Mouse (Mus musculus) NIH3T3 (cell line): ENCODE results near the gene Mdh2.

ENCODE experiments used
- DNase-seq: peaks from one replicate; pipeline ENCODE4 v3.0.0-alpha.2; 2012; ENCODE audit warnings: low read depth

Gene Mdh2

DNA sequence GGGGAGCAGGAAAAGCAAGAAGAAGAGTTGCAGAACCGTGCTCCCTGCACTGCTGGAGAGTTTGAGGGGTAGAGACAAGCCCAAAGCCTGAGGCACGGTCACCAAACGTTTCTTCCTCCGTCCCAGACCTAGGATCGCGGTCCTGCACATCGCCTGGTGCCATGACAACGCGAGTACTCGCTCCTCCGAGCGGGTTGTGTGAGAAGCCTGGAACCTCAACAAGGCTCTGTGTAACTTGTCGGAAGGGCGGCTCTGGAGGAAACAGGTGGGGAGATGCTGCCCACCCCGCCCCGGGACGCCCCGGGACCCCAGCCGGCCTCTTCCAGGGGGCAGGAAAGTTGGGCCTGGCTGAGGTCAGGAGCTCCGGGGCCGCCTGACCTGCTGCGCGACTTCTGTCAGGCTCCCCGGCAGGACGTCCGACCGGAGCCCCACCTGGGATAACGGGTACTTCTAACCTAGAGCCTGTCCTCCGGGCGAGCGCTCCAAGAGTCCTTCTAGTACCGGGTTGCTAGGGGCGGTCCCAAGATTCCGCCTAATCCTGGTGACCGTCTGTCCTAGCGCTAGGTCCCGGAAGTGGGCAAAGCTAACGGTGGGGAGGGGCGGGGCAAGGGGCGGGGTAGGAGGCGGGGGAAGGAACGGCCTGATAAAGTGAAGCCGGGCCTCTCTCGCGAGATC lies 347 bp upstream of the Mdh2 start, which contains the start of gene Styxl1:
Gene Styxl1 (minus strand): TSS at position 590 of the 675 bp plus-strand sequence.
- DNase-seq: peak; percentile 63

DNA sequence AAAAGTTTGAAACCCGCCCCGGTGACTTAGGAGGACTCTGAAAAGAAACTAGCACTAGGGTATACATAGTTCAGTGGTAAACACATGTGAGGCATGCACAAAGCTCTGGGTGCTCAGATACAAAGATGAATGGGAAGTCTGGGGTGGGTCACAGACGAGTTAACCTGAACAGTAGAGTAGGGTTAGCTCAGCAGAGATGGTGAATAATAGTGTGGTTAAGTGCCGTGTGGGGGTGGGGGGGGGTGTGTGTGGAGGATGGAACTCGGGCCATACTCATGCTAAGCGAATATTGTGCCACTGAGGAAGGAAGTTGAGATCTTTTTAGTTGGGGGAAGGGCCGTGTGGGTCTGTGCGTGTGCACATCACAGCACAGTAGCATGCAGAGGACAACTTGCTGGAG lies 2.1 kb downstream of the Mdh2 start:
- no peak for DNase-seq

DNA sequence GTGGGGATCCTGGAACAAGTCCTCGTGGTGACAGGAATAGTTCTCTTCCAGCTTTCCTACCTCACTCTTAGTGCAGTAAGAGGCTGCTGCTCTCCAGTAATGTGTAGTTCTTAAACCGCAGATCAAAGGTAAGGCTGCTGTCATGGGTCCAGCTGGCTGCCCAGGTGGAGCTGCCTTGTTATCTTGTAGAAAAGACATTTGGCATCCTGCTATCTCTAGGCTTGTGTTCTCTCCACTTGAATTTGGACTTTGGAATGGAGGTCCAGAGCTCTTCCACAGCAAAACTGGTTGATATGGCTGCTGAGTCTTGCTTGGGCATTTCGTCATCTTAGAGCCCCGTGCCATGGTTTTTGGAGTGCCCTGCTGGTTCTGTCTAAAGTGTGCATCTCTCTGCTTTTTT lies 4.6 kb downstream of the Mdh2 start:
- no peak for DNase-seq

DNA sequence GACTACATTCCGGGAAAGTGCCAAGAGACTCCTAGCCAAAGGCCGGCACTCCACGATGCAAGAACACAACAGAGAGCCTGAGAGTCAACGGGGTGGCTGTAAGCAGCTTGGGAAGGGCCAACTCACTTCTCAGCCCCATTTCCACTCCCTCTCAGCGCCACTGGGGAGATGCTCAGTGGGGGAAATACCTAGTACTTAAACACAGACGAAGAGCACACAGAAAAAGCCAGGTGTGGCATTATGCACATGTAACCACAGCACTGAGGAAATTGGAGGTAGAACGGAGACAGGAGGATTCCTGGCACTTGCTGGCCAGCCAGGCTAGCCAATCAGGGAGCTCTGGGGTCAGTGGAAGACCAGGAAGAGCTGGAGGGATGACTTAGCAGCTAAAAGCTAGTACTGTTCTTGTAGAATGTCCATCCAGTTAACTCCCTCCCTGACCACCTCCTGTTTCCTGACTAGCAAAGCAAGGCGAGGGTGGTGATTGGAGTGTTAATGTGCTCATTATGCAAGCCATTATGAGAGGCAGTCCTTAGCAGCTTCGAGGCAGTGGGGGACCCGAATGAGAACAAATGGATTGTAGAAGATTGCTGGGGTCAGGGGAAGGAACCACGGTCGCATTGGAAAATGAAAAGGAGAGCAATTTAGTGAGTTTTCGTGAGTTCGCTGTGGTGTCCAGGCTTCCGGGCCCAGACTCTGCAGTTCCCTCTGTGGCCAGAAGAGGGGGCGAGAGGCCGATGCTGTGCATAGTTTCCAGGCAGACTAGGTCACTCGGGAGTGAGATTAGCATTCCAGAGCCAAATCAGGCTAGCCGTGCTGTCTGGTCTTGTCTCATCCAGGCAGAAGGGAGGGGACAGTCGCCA lies 15.9 kb downstream of the Mdh2 start:
- DNase-seq: peak; percentile 91

DNA sequence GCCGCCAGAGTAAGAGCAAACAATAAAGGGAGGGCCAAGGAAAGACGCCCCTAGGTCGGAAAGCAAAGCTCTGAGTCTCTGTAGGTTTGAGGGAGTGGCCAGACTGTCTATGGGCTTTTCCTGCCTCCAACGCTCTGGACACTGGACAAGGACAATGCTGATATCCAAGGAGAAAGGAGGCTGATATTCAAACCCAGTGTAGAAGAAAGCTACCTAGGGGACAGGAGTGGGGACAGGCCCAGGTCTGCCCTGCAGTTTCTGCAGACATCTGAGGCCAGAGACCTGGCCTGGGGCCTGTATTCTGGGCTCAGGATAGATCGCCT lies 16.5 kb downstream of the Mdh2 start:
- DNase-seq: no peak

DNA sequence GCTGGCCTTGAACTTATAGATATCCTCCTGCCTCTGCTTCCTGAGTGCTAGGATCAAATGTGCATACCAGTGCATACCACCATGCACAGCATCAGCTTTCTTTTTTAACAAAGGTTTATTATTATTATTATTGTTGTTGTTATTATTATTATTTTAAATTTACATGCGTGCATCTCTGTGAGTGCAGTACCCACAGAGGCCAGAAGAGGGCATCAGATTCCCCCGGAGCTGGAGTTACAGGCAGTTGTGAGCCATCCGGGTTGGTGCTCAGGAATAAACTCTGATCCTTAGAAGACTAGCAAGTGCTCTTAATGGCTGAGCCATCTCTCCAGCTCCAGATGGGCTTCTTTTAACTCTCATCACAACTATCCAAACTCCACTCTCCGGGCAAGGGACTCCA lies 21.5 kb downstream of the Mdh2 start:
- peak; percentile 56 for DNase-seq

DNA sequence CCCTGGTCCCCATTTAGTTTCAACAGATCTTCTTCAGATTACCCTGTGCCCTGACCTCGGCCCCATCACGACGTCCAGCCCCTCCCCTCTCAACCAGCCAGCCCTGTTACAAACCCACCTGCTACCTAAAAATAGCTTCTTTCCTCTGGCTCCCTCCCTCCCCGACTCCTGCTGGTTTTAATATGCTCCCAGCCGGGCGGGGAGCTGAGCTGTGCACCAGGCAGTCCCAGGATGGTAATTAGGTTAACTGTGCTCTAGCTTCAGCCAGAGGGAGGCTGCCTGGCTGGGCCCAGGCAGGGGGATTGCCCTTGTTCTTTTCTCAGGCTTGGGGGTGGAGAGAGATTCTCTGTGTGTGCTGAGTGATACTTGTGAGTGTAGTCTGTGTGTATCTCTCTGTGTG lies 22.6 kb downstream of the Mdh2 start:
- peak; percentile 55 for DNase-seq

DNA sequence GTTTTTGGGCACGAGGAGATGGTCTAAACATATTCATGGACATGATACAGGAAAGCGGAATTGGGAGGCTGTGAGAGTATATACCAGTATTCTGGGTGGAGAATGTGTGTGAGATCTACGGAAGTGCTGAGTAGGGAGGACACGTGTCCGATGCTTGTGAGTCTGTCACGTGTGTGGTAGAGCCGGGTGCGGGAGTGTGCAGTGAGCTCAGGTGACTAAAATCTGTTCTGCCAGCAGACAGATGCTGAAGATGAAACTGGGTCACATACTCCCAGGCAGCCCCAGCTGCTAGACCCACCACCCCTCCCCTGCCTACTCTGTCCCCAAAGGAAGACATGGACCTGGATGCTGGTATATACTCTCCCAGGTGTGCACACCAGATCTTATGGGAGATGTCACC lies 24.4 kb downstream of the Mdh2 start:
- no peak for DNase-seq

DNA sequence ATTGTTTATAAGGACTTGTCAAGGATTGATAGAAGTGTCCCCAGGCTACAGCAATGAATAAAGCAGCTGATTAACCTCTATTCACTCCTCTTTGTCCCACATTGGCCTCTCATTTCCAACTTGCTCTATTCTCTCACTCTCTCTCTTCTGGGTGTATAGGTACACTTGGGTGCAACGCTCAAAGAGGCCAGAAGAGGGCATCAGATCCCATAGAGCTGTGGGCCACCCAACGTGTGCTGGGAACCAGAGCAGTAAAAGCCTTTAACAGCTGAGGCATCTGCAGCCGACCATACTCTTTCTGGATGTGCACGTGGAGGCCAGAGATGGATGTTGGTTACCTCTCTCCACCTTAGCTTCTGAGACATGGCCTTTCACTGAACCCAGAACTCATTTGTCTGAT lies 24.9 kb downstream of the Mdh2 start:
- DNase-seq: no peak

DNA sequence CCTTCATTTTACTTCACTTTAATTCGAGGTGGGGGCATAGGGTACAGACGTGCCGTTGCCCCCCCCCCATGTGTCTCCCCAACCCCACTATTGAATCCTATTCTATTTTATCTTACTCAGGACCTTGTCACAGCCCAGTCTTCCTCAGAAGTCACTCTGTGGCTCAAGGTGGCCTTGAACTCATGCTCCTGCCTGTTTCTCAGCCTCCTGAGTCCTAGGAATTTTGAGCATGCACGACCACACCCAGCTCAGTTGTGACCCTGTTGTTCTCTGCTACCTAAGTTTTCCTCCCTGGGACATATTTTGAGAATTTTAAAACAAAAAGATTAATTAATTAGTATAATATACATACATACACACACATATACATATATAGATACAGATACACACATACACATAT lies 25.4 kb downstream of the Mdh2 start:
- DNase-seq: no peak

DNA sequence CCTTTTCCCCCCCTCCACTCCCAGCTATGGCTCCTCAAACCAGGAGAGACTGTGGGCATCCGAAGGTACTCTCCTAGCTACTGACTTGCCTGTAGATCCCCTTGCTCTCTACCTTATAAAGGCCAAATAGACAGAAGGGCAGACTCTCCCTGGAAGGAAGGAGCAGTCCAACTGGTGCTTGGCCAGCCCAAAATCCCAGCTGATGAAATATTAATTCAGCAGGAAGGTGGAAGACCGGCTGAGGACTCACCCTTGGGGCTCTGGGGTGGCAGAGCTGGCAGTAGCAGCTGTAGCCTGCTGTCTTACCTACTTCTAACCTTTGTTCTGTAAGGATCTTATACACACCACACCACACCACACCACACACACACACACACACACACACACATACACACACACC lies 26.5 kb downstream of the Mdh2 start:
- DNase-seq: no peak

DNA sequence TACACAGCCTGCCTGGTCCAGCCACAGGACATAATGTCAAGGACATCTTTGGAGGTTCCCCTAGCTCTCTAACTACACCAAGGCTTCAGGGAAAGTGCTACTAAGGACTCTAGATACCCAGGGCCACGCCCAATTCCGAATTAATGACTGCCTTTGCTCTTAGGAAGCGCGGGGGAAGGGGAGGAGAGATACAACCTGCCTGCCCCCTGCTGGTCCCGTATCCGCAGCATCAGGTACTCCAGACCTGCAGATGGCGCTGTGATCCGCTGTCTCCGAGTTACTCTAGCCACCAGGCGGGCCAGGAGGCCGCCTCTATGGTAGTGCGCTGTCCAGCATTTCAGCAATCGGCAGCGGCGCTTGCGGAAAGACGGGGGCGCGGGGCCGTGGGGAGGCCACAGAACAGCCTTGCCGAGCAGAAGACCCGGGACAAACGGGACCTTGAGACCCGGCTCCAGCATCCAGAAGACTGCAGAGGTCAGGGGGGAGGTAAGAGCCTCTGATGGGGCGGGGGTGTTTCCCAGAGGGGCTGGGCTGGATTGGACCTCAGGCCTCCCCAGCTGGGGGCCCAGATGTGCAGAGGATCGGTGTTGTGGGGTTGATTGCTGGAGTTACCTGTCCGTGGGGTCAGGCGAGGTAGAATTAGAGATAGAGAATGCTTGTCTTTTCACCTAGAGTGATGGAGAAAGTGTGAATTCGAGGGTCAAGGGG lies 28.4 kb downstream of the Mdh2 start, which contains the start of gene Srrm3:
Gene Srrm3 (plus strand): TSS at position 336 of the 708 bp plus-strand sequence.
- DNase-seq: peak; percentile 88

DNA sequence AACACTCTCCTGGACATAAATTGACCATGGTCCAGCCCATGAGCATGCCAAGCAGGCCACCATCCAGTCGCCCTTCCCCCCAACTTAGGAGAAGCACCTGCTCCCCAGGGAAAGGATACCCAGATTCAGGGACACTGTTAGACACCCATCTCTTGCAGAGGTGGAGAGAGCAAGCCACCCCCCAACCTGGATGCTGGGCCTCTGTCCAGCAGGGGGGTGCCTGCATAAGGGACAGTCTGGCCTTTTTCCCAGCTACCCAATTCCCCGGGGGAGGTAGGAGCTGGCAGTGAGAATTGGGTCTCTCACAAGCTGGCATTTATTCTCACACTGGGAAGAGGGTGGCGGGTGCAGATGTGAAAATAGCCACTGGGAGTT lies 29.0 kb downstream of the Mdh2 start:
- no peak for DNase-seq

DNA sequence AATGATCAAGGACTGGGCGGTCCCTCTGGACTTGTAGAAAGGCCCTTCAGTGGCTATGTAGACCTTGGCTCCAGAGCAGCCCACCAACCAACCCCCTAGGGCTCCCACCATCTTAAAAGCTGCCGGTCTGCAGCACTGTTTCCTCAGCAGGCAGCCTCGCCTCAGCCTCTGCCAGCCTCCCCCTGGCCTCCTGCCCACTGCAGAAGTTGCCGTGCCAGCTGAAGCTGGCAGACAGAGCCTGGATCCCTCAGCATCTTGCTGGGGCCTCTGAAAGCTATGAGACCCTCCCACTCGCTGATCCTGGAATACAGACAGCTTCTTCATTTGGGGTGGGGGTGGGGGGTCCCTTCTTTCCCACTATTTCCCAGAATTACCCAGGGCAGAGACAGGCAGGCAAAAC lies 34.7 kb downstream of the Mdh2 start:
- no peak for DNase-seq

DNA sequence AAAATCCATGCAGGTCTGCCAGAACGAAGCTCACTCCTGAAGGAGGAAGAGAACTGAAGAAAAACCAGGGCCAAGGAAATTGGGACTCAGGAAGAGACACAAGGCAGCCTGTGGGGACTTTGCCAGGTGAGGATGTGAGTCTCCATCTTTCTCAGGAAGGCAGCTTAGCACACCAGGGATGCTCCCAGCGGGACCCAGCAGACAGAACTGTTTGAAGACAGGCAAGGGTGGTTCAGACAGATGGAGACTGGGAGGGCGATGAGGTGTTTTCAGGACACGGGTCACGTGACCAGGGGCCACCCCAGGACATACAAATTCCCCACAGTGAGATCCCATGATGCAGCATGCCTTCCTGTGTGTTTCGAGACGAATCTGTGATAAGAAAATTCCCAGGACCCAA lies 40.2 kb downstream of the Mdh2 start:
- no peak for DNase-seq

DNA sequence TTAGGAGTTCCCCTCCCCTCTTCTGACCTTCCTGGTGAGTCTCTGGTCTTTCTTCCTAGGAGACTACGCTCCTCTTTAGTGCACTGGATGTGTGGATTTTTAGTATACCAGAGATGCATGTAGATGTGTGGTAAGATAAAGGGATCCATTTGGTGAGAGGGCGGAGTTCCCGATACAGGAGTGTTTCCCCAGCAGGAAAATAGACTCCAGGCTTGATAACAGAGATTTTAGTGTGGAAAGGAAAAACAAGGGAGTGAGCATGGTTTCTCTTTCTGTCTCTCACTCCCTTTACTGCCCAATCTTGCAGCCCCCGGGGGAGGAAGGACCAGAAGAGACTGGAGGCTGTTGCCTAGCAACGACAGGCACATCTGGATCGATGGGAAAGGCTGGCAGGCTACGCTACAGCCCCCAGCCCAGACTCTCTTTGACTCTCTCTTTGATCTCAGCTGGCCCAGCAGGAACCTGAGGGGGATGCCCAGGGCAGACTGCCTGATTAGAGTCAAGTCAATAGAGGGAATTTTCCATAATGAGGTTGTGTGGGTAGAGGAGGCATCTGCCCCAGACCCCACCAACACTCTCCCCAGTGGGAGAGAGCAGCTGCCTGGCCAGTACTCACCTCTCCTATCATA lies 44.1 kb downstream of the Mdh2 start:
- DNase-seq: no peak

DNA sequence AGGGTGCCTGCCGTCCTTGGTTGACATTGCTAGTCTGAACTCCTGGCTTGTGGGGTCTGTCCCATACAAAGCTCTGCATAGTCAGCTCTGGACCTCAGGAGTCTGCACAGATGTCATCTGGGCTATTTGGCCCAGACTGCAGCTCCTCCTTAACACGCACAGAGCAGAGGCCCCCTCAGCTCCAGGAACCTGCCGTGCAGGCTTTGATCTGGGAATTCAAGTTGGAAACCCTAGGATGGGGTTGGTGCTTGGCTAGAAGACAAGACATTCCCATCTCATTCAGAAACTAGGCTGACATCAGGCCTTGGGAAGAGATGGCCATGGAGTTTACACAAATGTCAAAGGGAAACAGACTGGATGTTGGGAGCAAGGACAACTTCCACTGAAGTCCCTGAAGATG lies 46.2 kb downstream of the Mdh2 start:
- no peak for DNase-seq

DNA sequence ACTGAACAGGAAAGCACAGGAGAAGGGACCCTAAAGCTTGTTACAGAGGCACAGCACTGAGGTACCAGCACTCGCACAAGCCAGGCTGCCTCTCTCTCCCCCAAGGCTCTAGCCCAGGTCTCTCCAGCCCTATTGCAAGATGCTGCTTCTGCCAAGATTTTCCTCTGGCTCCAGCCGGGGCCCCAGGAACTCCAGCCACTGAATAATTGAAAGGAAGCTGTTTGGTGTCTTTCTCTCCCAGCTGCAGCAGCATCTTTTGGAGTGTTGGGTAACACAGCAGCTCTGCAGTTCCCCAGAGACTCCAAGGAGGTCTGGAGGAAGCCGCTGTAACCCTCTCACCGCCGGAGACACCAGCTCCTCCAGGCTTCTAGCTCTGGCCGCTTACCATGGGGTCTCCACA lies 47.9 kb downstream of the Mdh2 start:
- peak; percentile 53 for DNase-seq

DNA sequence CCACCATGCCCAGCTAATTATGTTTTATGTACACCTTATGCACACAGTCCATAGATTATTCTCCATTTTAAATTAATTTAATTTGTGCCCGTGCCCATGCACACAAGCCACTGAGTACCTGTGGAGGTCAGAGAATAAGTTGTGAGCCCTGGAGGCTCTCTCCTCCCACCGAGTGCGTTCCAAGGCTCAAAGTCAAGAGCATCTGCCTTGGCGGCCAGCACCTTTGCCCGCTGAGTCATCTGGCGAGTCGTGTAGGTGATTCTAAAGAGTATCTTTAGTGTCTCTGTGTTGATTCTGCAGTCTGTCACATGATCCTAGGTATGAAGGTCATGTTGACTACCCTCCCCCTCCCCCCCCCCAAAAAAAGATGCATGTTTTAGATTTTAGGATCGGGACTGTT lies 51.1 kb downstream of the Mdh2 start:
- DNase-seq: no peak

DNA sequence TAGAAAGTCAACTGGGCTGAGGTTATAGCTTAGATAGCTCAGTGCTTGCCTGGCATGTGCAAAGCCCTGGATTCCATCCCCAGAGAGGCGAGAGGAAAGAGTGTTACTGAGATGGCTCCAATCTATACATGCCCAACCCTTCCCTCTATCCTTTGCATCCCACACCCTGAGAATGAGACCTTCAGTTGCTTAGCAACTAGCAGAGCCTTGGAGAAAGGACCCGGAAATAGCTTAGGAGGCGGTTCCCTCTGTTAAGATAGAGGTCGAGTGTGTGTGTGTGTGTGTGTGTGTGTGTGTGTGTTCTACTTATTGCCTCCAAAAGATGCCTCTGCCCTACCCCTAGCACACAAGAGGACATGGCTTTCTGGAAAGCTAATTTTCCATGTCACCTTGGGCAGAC lies 54.4 kb downstream of the Mdh2 start:
- no peak for DNase-seq

DNA sequence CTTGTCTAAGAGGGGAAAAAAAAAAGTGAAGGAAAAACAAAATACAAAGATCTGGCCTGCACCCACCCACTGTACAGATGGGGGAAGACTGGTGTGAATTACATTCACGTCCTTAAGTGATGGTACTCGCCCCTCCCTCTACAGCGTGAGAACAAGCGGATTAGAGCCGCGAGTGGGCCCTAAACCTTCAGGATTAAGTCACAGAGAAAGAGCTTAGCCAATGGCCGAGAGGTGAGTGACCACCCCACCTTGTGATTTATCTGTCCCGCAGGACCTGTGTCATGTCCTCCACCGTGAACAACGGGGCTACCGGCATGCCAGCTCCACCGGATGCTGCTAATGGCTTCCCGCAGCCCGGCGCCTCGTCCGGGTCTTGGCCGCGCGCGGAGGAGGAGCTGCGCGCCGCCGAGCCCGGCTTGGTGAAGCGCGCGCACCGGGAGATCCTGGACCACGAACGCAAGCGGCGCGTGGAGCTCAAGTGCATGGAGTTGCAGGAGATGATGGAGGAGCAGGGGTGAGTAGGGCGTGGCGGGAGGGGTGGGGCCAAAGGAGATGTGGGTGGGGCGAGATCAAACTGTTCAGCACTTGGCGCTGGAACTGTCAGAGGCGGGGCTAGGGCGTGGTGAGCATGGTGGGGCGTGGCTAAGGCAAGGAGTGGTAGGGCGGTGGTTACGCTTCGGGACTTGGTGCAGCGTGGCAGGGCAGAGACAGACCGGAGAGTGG lies 56.6 kb downstream of the Mdh2 start:
- DNase-seq: peak; percentile 62

DNA sequence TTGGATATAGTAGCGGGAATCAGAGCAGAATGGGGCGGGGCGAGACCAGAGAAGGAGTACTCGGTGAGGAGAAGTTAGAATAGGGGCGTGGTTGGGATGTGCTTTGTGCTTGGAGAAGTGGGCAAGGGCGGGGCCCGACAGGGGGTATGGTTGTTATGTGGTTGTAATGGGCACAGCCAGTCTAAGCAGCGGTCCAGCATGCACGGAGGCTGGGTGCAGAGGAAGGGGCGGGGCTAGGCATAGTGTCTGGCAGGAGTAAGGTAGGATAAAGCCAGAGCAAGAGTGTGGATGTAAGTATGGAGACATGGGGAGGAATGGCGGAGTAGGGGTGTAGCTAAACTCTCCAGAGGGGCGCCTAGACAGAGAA lies 57.2 kb downstream of the Mdh2 start:
- no peak for DNase-seq
